Mouse (Mus musculus) forebrain, embryonic 14.5 days (tissue): Measurements from ENCODE around the gene Gbe1. TPM values are rescaled to one million over a fixed set of nuclear protein-coding genes. Genes with fewer than 3 reads are reported as not detected.

Experiments
- ATAC-seq: fragments of 200-750 bp; cut with Nextera tagmentation; 2 replicates; pipeline ENCODE4 v1.8.0; 2017; ENCODE audit warnings: mild to moderate bottlenecking, moderate library complexity
- DNase-seq: peaks from one replicate; pipeline ENCODE4 v3.0.0-alpha.2; 2015; ENCODE audit warnings: low spot score
- H3K27ac ChIP-seq: fragments of 300-500 bp; sonication (generic); 2 replicates; pipeline ENCODE4 v1.5.1; 2014; ENCODE audit warnings: low read depth, mild to moderate bottlenecking, control low read depth, low read length, moderate library complexity
- H3K27me3 ChIP-seq: fragments of 300-500 bp; sonication (generic); replicated peaks from 2 replicates; pipeline ENCODE4 v1.6.1; 2014; ENCODE audit warnings: low read length, control low read depth, mixed read lengths; ENCODE audit not compliant: control insufficient read depth, insufficient read depth
- H3K36me3 ChIP-seq: fragments of 300-500 bp; sonication (generic); 2 replicates; pipeline ENCODE4 v1.6.1; 2014; ENCODE audit warnings: low read length, control low read depth; ENCODE audit not compliant: control insufficient read depth, insufficient read depth
- H3K4me1 ChIP-seq: fragments of 300-500 bp; sonication (generic); 2 replicates; pipeline ENCODE4 v1.6.1; 2014; ENCODE audit warnings: antibody characterized with exemption, low read length, control low read depth; ENCODE audit not compliant: control insufficient read depth, insufficient read depth
- H3K4me2 ChIP-seq: fragments of 300-500 bp; sonication (generic); 2 replicates; pipeline ENCODE4 v1.6.1; 2014; ENCODE audit warnings: mild to moderate bottlenecking, control low read depth, low read length
- H3K4me3 ChIP-seq: fragments of 300-500 bp; sonication (generic); 2 replicates; pipeline ENCODE4 v1.5.1; 2014; ENCODE audit warnings: low read depth, low read length, control low read depth
- H3K9ac ChIP-seq: fragments of 300-500 bp; sonication (generic); 2 replicates; pipeline ENCODE4 v1.6.1; 2014; ENCODE audit warnings: mild to moderate bottlenecking, low read length, control low read depth, moderate library complexity
- H3K9me3 ChIP-seq: fragments of 300-500 bp; sonication (generic); replicated peaks from 2 replicates; pipeline ENCODE4 v1.6.1; 2016; ENCODE audit warnings: low read length, control low read depth, mixed read lengths; ENCODE audit not compliant: control insufficient read depth
- WGBS: fragments of 180-500 bp; shearing (Covaris S2); extraction: QIAGEN DNeasy Blood & Tissue Kit; methylation state at CpG from one replicate; pipeline ENCODE4 v1.1.7; 2014; 5-methylcytosine and 5-hydroxymethylcytosine counted together
- polyA plus RNA-seq: library from polyadenylated mRNA; unstranded; fragments of >200 nt; fragmentation: Nextera tagmentation; extraction: Ambion mirVana; gene quantifications from 2 replicates; pipeline ENCODE4 v1.2.1, GENCODE M21; 2014

The Gbe1 gene
- polyA plus RNA-seq, 1 experiment from 2014 or later = 13.7 TPM

- H3K4me1 ChIP-seq = no peaks in the 10 kb centered on the region
- H3K9me3 ChIP-seq = no peaks in the 10 kb centered on the region
- H3K27ac ChIP-seq = no peak overlapping the region
- H3K4me3 ChIP-seq = no peak overlapping the region
- no peaks in the 10 kb centered on the region for H3K27me3 ChIP-seq
- no peak for DNase-seq
- 100% methylated on average over 1 of the region's 1 CpGs for WGBS
- H3K36me3 ChIP-seq = no peaks in the 10 kb centered on the region
- H3K9ac ChIP-seq = no peak overlapping the region
- no peak for ATAC-seq
- no peak overlapping the region for H3K4me2 ChIP-seq
These were observed 71.7 kb downstream of the Gbe1 start for GRCm38 (mm10) chr16:70385494-70385893.

GRCm38 (mm10) chr16:70387385-70387784 lies 73.6 kb downstream of the Gbe1 start:
- Histone ChIP-seq H3K27me3 (no peaks in the 10 kb centered on the region), H3K9ac (no peak overlapping the region), H3K4me3 (no peak overlapping the region), H3K36me3 (no peaks in the 10 kb centered on the region), H3K27ac (no peak overlapping the region), H3K4me1 (no peaks in the 10 kb centered on the region), H3K9me3 (no peaks in the 10 kb centered on the region), H3K4me2 (no peak overlapping the region)
- ATAC-seq = no peak
- DNase-seq = no peak
- WGBS = 94% methylated on average over 2 of the region's 2 CpGs

- Histone ChIP-seq H3K9ac (no peak overlapping the region), H3K4me3 (no peak overlapping the region), H3K9me3 (no peaks in the 10 kb centered on the region), H3K4me2 (no peak overlapping the region), H3K27ac (no peak overlapping the region), H3K27me3 (no peaks in the 10 kb centered on the region), H3K36me3 (no peaks in the 10 kb centered on the region), H3K4me1 (no peaks in the 10 kb centered on the region)
- DNase-seq = no peak
- ATAC-seq = no peak
- 89% methylated on average over 3 of the region's 3 CpGs for WGBS
These were observed 81.5 kb downstream of the Gbe1 start for GRCm38 (mm10) chr16:70395276-70395675.

GRCm38 (mm10) chr16:70407780-70408179 lies 94.0 kb downstream of the Gbe1 start:
- no peak for ATAC-seq
- no peaks in the 10 kb centered on the region for H3K36me3 ChIP-seq

GRCm38 (mm10) chr16:70421077-70421476 lies 107.3 kb downstream of the Gbe1 start:
- H3K27ac ChIP-seq = no peak overlapping the region
- no peaks in the 10 kb centered on the region for H3K9me3 ChIP-seq
- DNase-seq (no peak), ATAC-seq (no peak)
- no peaks in the 10 kb centered on the region for H3K36me3 ChIP-seq
- no peak overlapping the region for H3K4me3 ChIP-seq
- H3K27me3 ChIP-seq = no peaks in the 10 kb centered on the region
- no peaks in the 10 kb centered on the region for H3K4me1 ChIP-seq
- H3K9ac ChIP-seq = no peak overlapping the region
- no peak overlapping the region for H3K4me2 ChIP-seq
- WGBS = 88% methylated on average over 3 of the region's 3 CpGs

More at GRCm38 (mm10) chr16:70407780-70408179, 94.0 kb downstream of the Gbe1 start:
- Histone ChIP-seq H3K27me3 (no peaks in the 10 kb centered on the region), H3K9me3 (no peaks in the 10 kb centered on the region), H3K4me2 (no peak overlapping the region), H3K27ac (no peak overlapping the region), H3K4me1 (no peaks in the 10 kb centered on the region), H3K9ac (no peak overlapping the region), H3K4me3 (no peak overlapping the region)
- no peak for DNase-seq
- whole genome bisulfite sequencing = 96% methylated on average over 2 of the region's 2 CpGs

GRCm38 (mm10) chr16:70449520-70449919 lies 135.8 kb downstream of the Gbe1 start:
- DNase-seq = no peak
- H3K9ac ChIP-seq = no peak overlapping the region

GRCm38 (mm10) chr16:70475583-70475982 lies 161.8 kb downstream of the Gbe1 start:
- no peak for DNase-seq
- no peaks in the 10 kb centered on the region for H3K27me3 ChIP-seq
- no peaks in the 10 kb centered on the region for H3K36me3 ChIP-seq
- H3K4me3 ChIP-seq = no peak overlapping the region
- no peaks in the 10 kb centered on the region for H3K4me1 ChIP-seq
- H3K9me3 ChIP-seq = no peaks in the 10 kb centered on the region
- H3K27ac ChIP-seq = no peak overlapping the region
- 81% methylated on average over 3 of the region's 3 CpGs for WGBS
- no peak overlapping the region for H3K4me2 ChIP-seq
- no peak for ATAC-seq
- no peak overlapping the region for H3K9ac ChIP-seq

More at GRCm38 (mm10) chr16:70449520-70449919, 135.8 kb downstream of the Gbe1 start:
- ATAC-seq = no peak
- H3K27ac ChIP-seq = no peak overlapping the region
- H3K27me3 ChIP-seq = no peaks in the 10 kb centered on the region
- 58% methylated on average over 6 of the region's 6 CpGs for WGBS
- no peaks in the 10 kb centered on the region for H3K9me3 ChIP-seq
- no peak overlapping the region for H3K4me3 ChIP-seq
- H3K4me1 ChIP-seq = no peaks in the 10 kb centered on the region
- no peak overlapping the region for H3K4me2 ChIP-seq
- no peaks in the 10 kb centered on the region for H3K36me3 ChIP-seq

- DNase-seq = no peak
- Histone ChIP-seq H3K9me3 (no peaks in the 10 kb centered on the region), H3K36me3 (no peaks in the 10 kb centered on the region), H3K4me1 (no peaks in the 10 kb centered on the region), H3K4me2 (no peak overlapping the region), H3K27ac (no peak overlapping the region), H3K9ac (no peak overlapping the region), H3K27me3 (no peaks in the 10 kb centered on the region), H3K4me3 (no peak overlapping the region)
- WGBS = 96% methylated on average over 4 of the region's 4 CpGs
- ATAC-seq = no peak
These were observed 162.4 kb downstream of the Gbe1 start for GRCm38 (mm10) chr16:70476161-70476560.

GRCm38 (mm10) chr16:70480494-70480893 lies 166.7 kb downstream of the Gbe1 start:
- DNase-seq = no peak
- 97% methylated on average over 3 of the region's 3 CpGs for WGBS
- Histone ChIP-seq H3K27ac (no peak overlapping the region), H3K36me3 (no peaks in the 10 kb centered on the region), H3K9ac (no peak overlapping the region), H3K27me3 (no peaks in the 10 kb centered on the region), H3K9me3 (no peaks in the 10 kb centered on the region), H3K4me3 (no peak overlapping the region), H3K4me2 (no peak overlapping the region), H3K4me1 (no peaks in the 10 kb centered on the region)
- ATAC-seq = no peak
